ENCODE assay signal across 9 mouse cellular contexts in the genomic region with DNA sequence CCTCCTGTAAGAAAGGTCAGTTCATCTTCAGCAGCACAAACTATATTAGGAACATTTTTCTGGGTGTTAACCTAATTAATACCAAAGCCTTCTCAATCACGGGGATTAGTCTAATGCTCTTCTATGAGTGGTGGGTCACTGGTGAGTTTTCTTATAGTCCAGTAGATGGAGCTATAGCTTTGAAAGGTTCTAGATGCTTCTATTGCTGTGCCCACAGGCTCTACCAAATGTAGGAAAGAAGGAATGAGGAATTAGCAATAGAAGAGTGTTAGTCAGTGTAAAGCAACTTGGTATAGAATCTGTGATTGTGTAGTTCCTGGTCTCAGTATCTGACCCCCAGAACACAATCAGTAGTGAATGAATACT.
DNase-seq lines count a peak whose midpoint lies in the region; ATAC-seq lines count a peak whose summit lies in the region.
"Had no signal": no experiment of that assay in that cellular context is flagged by ENCODE, and none has a peak within 500 bp of the region (broad histone marks: within the 10 kb centered on the region; RNA-seq: fewer than 3 reads in every experiment).

No protein-coding gene starts in this region.

- H3K4me2 ChIP-seq in forebrain, embryonic 14.5 days (ENCODE audit: low read length), result no peak overlapping the region
- no peak overlapping the region for H3K4me2 ChIP-seq in forebrain, embryonic 15.5 days (replicated peaks)
- H3K4me2 ChIP-seq: neural tube, embryonic 13.5 days had no signal

- no peak overlapping the region for H3K4me3 ChIP-seq in forebrain, embryonic 14.5 days (ENCODE audit: low read depth, low read length)
- no peak overlapping the region for H3K4me3 ChIP-seq in forebrain, embryonic 15.5 days
- H3K4me3 ChIP-seq: neural tube, embryonic 13.5 days had no signal

- 10% methylated on average over 1 of the region's 1 CpGs for WGBS in forebrain, embryonic 14.5 days
- 13% methylated on average over 1 of the region's 1 CpGs for WGBS in forebrain, embryonic 15.5 days

- no peaks in the 10 kb centered on the region for H3K4me1 ChIP-seq in forebrain, embryonic 14.5 days (ENCODE audit: control insufficient read depth, insufficient read depth, low read length)
- no peaks in the 10 kb centered on the region for H3K4me1 ChIP-seq in forebrain, embryonic 15.5 days
- H3K4me1 ChIP-seq: neural tube, embryonic 13.5 days had no signal

- no peak overlapping the region for H3K27ac ChIP-seq in forebrain, embryonic 14.5 days (ENCODE audit: low read depth, low read length)
- H3K27ac ChIP-seq in forebrain, embryonic 15.5 days (replicated peaks), result no peak overlapping the region
- H3K27ac ChIP-seq: neural tube, embryonic 13.5 days had no signal

- H3K9ac ChIP-seq in forebrain, embryonic 14.5 days (ENCODE audit: low read length), result no peak overlapping the region
- H3K9ac ChIP-seq in forebrain, embryonic 15.5 days (replicated peaks), result no peak overlapping the region
- H3K9ac ChIP-seq: neural tube, embryonic 13.5 days had no signal

- intact Hi-C loops in left cerebral cortex, postnatal 4 days (cut with DNase I), result loop anchor here (5.0 kb wide), 1 partner anchor 234 kb away; no protein-coding TSS in a partner anchor

- no peaks in the 10 kb centered on the region for H3K27me3 ChIP-seq in forebrain, embryonic 14.5 days (replicated peaks; ENCODE audit: control insufficient read depth, insufficient read depth, low read length)
- no peaks in the 10 kb centered on the region for H3K27me3 ChIP-seq in forebrain, embryonic 15.5 days
- H3K27me3 ChIP-seq: neural tube, embryonic 13.5 days had no signal

- no peak for ATAC-seq in forebrain, embryonic 14.5 days
- no peak for ATAC-seq in forebrain, embryonic 15.5 days (replicated peaks)
- ATAC-seq in megakaryocyte progenitor cell, adult 5-6 weeks (replicated peaks; ENCODE audit: poor library complexity), result peak; percentile 81

- H3K9me3 ChIP-seq in forebrain, embryonic 14.5 days (replicated peaks; ENCODE audit: control insufficient read depth, low read length), result no peaks in the 10 kb centered on the region
- no peaks in the 10 kb centered on the region for H3K9me3 ChIP-seq in forebrain, embryonic 15.5 days
- H3K9me3 ChIP-seq: neural tube, embryonic 13.5 days had no signal

- DNase-seq in forebrain, embryonic 14.5 days (ENCODE audit: low spot score), result peak; percentile 51
- peak; percentile 3 for DNase-seq in left cerebral cortex, adult 11 months (ENCODE audit: low spot score)
- no peak for DNase-seq in left cerebral cortex, postnatal 4 days
- DNase-seq in MN1 (ENCODE audit: low spot score), result peak; percentile 16
- no peak for DNase-seq in adrenal gland, postnatal 25 days
- DNase-seq in urinary bladder, adult 2 months (ENCODE audit: low spot score), result no peak

- H3K36me3 ChIP-seq in forebrain, embryonic 14.5 days (ENCODE audit: control insufficient read depth, insufficient read depth, low read length), result no peaks in the 10 kb centered on the region
- no peaks in the 10 kb centered on the region for H3K36me3 ChIP-seq in forebrain, embryonic 15.5 days
- H3K36me3 ChIP-seq: neural tube, embryonic 13.5 days had no signal

Comparison
In these comparisons a context has a peak if more than half of its experiments do, and no peak if none do; other contexts are left out.
1. DNase-seq: peak in forebrain, embryonic 14.5 days (single experiment), left cerebral cortex, adult 11 months (single experiment) and MN1 (single experiment); none in left cerebral cortex, postnatal 4 days (single experiment), adrenal gland, postnatal 25 days (single experiment) and urinary bladder, adult 2 months (single experiment).